Mouse (Mus musculus): ENCODE data around the gene Wars. TPM values are rescaled to one million over a fixed set of nuclear protein-coding genes. Genes with fewer than 3 reads are reported as not detected.

Gene Wars
- polyA plus RNA-seq, 1 experiment = 80.1 TPM

GRCm38 (mm10) chr12:108820461-108820860 is 73.5 kb downstream of the Wars start:
- Histone ChIP-seq H3K4me3 (ENCODE audit: insufficient read depth, low read length) (no peak overlapping the region), H3K4me1 (ENCODE audit: control insufficient read depth, insufficient read depth, low read length) (no peaks in the 10 kb centered on the region), H3K27ac (ENCODE audit: insufficient read depth, low read length) (no peak overlapping the region)
- TF ChIP-seq POLR2A (IDR thresholded peaks at IDR 0.05; ENCODE audit: low read depth, low read length) (no peak), CTCF (IDR thresholded peaks at IDR 0.05; ENCODE audit: borderline replicate concordance, insufficient read depth, low read length) (no peak)

DNA sequence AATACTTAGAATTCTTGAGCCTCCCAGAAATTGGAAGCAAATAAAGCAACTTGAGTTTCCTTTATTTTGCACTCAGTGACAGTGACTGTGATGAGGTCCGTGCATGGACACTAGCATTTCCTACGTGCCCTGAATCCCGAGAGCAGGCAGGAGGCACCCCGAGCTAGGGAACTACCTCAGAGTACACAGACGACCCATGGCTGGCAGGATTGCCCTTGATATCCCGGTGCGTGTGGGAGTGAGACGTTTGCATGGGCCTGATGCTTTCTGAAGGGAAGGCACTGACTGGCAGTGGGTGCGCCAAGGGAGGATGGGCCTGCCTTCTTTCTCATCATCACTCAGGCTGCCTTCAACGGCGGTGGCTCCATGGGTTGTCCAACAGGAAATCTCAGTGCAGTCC is 77.4 kb downstream of the Wars start:
- no peak overlapping the region for H3K4me3 ChIP-seq (ENCODE audit: insufficient read depth, low read length)
- TF ChIP-seq POLR2A (IDR thresholded peaks at IDR 0.05; ENCODE audit: low read depth, low read length) (no peak), CTCF (IDR thresholded peaks at IDR 0.05; ENCODE audit: borderline replicate concordance, insufficient read depth, low read length) (no peak)
- H3K27ac ChIP-seq (ENCODE audit: insufficient read depth, low read length) = no peak overlapping the region
- no peaks in the 10 kb centered on the region for H3K4me1 ChIP-seq (ENCODE audit: control insufficient read depth, insufficient read depth, low read length)

- TF ChIP-seq CTCF (IDR thresholded peaks at IDR 0.05; ENCODE audit: borderline replicate concordance, insufficient read depth, low read length) = no peak
- TF ChIP-seq POLR2A (IDR thresholded peaks at IDR 0.05; ENCODE audit: low read depth, low read length) = no peak
Observed at GRCm38 (mm10) chr12:108814470-108814869, 79.5 kb downstream of the Wars start.

GRCm38 (mm10) chr12:108812463-108812862 is 81.5 kb downstream of the Wars start:
- Histone ChIP-seq H3K4me1 (ENCODE audit: control insufficient read depth, insufficient read depth, low read length) (peaks cover 3% of the 10 kb centered on the region; the same call in 1 of the 2 replicates), H3K4me3 (ENCODE audit: insufficient read depth, low read length) (no peak overlapping the region), H3K27ac (ENCODE audit: insufficient read depth, low read length) (no peak overlapping the region)
- TF ChIP-seq POLR2A (IDR thresholded peaks at IDR 0.05; ENCODE audit: low read depth, low read length) (no peak), CTCF (IDR thresholded peaks at IDR 0.05; ENCODE audit: borderline replicate concordance, insufficient read depth, low read length) (no peak)

More at GRCm38 (mm10) chr12:108814470-108814869, 79.5 kb downstream of the Wars start:
- Histone ChIP-seq H3K4me3 (ENCODE audit: insufficient read depth, low read length) (no peak overlapping the region), H3K27ac (ENCODE audit: insufficient read depth, low read length) (no peak overlapping the region), H3K4me1 (ENCODE audit: control insufficient read depth, insufficient read depth, low read length) (peaks cover 3% of the 10 kb centered on the region; the same call in 1 of the 2 replicates)

GRCm38 (mm10) chr12:108811133-108811532 is 82.8 kb downstream of the Wars start:
- H3K4me1 ChIP-seq (ENCODE audit: control insufficient read depth, insufficient read depth, low read length) = peaks cover 3% of the 10 kb centered on the region; the same call in 1 of the 2 replicates
- no peak overlapping the region for H3K4me3 ChIP-seq (ENCODE audit: insufficient read depth, low read length)
- TF ChIP-seq CTCF (IDR thresholded peaks at IDR 0.05; ENCODE audit: borderline replicate concordance, insufficient read depth, low read length) (no peak), POLR2A (IDR thresholded peaks at IDR 0.05; ENCODE audit: low read depth, low read length) (no peak)
- no peak overlapping the region; the same call in 1 of the 2 replicates for H3K27ac ChIP-seq (ENCODE audit: insufficient read depth, low read length)

GRCm38 (mm10) chr12:108810309-108810708 is 83.7 kb downstream of the Wars start:
- Histone ChIP-seq H3K27ac (ENCODE audit: insufficient read depth, low read length) (no peak overlapping the region), H3K4me3 (ENCODE audit: insufficient read depth, low read length) (no peak overlapping the region), H3K4me1 (ENCODE audit: control insufficient read depth, insufficient read depth, low read length) (peaks cover 3% of the 10 kb centered on the region; the same call in 1 of the 2 replicates)
- no peak for TF ChIP-seq CTCF (IDR thresholded peaks at IDR 0.05; ENCODE audit: borderline replicate concordance, insufficient read depth, low read length)
- TF ChIP-seq POLR2A (IDR thresholded peaks at IDR 0.05; ENCODE audit: low read depth, low read length) = no peak

Other genes starting within 250 kb of the Wars start
- not detected in 2 replicates for gene Degs2, start 191.9 kb downstream of the Wars start, polyA plus RNA-seq (2011; ENCODE audit: insufficient read length, low read depth, missing spikeins)
- 71.2 and 73.8 TPM in 2 replicates for gene Yy1, start 101.2 kb downstream of the Wars start, polyA plus RNA-seq (2011; ENCODE audit: insufficient read length, low read depth, missing spikeins)
- gene Slc25a29, start 58.3 kb downstream of the Wars start, polyA plus RNA-seq (2011; ENCODE audit: insufficient read length, low read depth, missing spikeins) = 1.5 and 1.6 TPM in 2 replicates
- 6.6 and 8.6 TPM in 2 replicates for gene Slc25a47, start 58.1 kb downstream of the Wars start, polyA plus RNA-seq (2011; ENCODE audit: insufficient read length, low read depth, missing spikeins)
- gene Wdr25, start 543 bp downstream of the Wars start, polyA plus RNA-seq (2011; ENCODE audit: insufficient read length, low read depth, missing spikeins) = 2.8 and 4.8 TPM in 2 replicates
- gene Begain, start 174.0 kb upstream of the Wars start, polyA plus RNA-seq (2011; ENCODE audit: insufficient read length, low read depth, missing spikeins) = 6.9 and 10.5 TPM in 2 replicates